Mouse (Mus musculus) neutrophil, adult 83 days (primary cell): ENCODE results near the gene Podxl. TPM values are rescaled to one million over a fixed set of nuclear protein-coding genes. Genes with fewer than 3 reads are reported as not detected.

ENCODE experiments used
- total RNA-seq, 2 experiments: library from RNA; stranded (reverse); gene quantifications; one replicate each; pipeline ENCODE4 v1.2.4; 2023

Podxl gene
- total RNA-seq = not detected

GRCm38 (mm10) chr6:31563235-31564181 is at the start of gene Podxl:
TSS of gene Podxl (minus strand) at chr6:31563981.

Other genes with a start within 250 kb of the Podxl start
- 100 to 1,000 TPM; 114 TPM for gene Mkln1, start 165.2 kb downstream of the Podxl start, total RNA-seq